Mouse (Mus musculus) kidney, postnatal 10 days (tissue): ENCODE results near the gene Oas1d.
"Not testable (repeated sequence)": the region's sequence is repeated elsewhere in the genome, so short reads cannot be mapped to it uniquely, and the experiment has no call there.

Experiments
- DNase-seq: peaks from one replicate; pipeline ENCODE4 v3.0.0; 2021; ENCODE audit warnings: mixed read lengths

Gene Oas1d

GRCm38 (mm10) chr5:120914204-120914603 is at the start of gene Oas1d:
Oas1d (plus strand) TSS chr5:120914536.
- not testable (repeated sequence) for DNase-seq

GRCm38 (mm10) chr5:120865336-120865860 is 48.9 kb upstream of the Oas1d start:
- DNase-seq: no peak

- no peak for DNase-seq
These were observed 44.8 kb upstream of the Oas1d start for GRCm38 (mm10) chr5:120869436-120870015.

- DNase-seq: no peak
These were observed 44.3 kb upstream of the Oas1d start for GRCm38 (mm10) chr5:120870081-120870480.

DNA sequence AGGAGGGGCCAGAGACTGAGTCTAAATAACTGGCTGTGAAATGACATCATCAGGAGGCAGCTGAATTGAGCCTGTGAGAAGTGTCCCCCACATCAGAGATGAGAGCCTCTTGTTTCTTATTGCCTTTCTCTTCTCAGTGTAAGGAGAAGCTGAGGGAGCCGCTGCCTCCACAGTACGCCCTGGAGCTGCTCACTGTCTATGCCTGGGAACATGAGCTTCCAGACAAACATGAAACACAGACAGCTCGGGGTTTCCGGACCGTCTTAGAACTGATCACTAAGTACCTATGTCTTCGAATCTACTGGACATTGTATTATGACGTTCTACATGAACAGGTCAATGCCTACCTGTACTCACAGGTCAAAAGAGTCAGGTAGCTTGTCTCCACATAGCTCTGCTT is 43.6 kb upstream of the Oas1d start:
- no peak for DNase-seq

- no peak for DNase-seq
These were observed 42.9 kb upstream of the Oas1d start for GRCm38 (mm10) chr5:120871469-120871868.

DNA sequence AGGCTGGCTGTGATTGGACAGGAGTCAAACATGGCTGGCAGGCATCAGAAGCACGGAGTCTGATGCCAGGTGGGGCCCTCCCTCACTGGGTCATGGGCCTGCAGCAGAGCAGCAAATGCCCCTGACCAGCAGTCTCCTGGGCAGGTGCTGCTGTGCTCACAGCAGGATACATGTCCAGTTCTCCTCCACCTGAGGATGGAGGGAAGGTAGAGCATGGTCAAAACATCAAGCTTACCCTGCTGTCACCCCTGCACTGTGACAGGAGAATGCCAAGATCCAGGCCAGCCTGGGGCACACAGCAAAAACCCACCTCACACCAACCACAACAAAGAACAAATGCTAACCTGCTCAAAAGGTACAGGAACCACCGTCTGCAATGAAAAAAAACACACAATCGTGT is 37.5 kb upstream of the Oas1d start:
- DNase-seq: not testable (repeated sequence)

GRCm38 (mm10) chr5:120877407-120877806 is 36.9 kb upstream of the Oas1d start:
- not testable (repeated sequence) for DNase-seq

- DNase-seq: not testable (repeated sequence)
These were observed 35.5 kb upstream of the Oas1d start for GRCm38 (mm10) chr5:120878803-120879202.

DNA sequence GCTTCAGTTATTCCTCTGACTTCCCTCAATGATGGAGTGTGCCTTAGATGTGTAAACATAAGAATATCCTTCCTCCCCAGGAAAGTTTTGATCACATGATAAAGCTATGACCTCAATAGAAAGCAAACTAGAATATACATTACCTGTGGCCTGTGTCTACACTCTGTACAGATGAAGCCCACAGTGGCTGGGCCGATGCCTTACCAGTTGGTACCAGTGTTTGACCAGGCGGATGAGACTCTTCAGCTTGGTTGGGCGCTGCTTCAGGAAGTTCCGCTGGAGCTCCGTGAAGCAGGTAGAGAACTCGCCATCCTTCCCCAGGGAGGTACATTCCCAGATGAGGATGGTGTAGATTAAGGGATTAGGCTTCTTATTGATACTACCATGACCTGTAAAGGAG is 32.7 kb upstream of the Oas1d start:
- DNase-seq: not testable (repeated sequence)

DNA sequence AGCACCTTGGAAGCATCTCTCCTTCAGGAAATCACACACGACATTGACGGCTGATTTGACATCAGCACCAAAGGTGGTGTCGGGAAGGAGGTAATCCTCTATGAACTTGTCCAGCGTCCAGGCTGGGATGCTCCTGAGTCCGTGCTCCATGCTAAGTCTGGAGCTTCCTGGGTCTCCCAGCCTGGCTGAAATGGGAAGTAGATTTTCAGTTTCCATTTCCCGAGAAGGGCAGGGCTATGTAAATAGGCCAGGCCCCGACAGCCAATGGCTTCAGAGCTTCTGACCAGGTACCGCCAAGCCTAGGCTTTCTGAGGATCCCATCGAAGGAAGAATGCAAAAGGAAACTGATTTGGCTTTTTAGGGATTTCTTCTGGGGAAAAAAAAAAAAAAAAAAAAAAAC is 26.9 kb upstream of the Oas1d start, which contains the start of gene Oas1g:
Gene Oas1g, minus strand, starts transcription at position 201 of the 400 bp plus-strand sequence.
- DNase-seq: not testable (repeated sequence)

- no peak for DNase-seq
These were observed 26.5 kb upstream of the Oas1d start for GRCm38 (mm10) chr5:120887831-120888230.

DNA sequence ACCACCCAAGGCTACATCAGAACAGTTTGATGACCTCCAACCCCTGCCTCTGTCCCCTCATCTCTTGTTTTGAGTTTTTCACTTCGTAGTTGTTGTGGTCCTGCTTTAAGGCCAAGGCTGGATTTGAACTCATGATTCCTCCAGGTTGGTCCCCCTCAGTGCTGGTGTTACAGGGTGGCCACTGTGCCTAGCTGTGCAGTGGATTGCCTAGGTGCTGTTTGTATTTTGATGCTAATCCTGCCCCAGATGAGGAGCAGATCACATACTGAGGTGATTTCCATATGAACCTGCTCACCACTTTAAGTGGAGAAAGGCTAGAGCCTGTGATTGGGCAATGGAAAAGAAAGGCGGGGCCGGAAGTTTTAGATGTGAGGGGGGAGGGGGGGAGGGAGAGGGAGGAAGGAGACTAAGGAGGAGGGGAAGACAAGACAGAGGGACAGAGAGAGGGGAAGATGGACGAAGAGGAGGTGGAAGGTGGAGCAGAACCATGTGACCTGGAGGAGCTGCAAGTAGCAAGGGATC is 26.0 kb upstream of the Oas1d start:
- not testable (repeated sequence) for DNase-seq

- DNase-seq: no peak
These were observed 24.3 kb upstream of the Oas1d start for GRCm38 (mm10) chr5:120890026-120890425.

- no peak for DNase-seq
These were observed 23.3 kb upstream of the Oas1d start for GRCm38 (mm10) chr5:120890991-120891390.

GRCm38 (mm10) chr5:120891566-120892242 is 22.6 kb upstream of the Oas1d start:
- not testable (repeated sequence) for DNase-seq

- no peak for DNase-seq
These were observed 22.1 kb upstream of the Oas1d start for GRCm38 (mm10) chr5:120892243-120892660.

DNA sequence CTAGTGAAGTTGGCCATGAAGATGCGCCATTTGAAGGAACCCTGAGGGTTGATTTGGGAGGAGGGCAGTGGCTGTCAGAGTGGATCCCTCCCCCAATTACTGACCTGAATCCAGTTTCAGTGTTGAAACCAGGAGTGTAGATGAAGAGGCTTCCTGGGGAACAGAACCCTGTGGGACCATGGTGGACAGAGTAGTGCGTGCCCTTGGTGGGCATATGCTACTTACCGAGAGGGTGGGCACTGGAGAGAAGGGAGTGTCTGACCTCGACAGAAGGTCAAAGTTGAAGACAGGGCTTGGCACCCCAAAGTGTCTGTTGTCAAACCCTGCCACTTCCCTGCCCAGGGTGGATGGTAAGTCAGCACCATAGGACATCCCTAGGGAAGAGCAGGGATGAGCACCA is 20.5 kb upstream of the Oas1d start:
- not testable (repeated sequence) for DNase-seq

- not testable (repeated sequence) for DNase-seq
These were observed 19.6 kb upstream of the Oas1d start for GRCm38 (mm10) chr5:120894692-120895091.

DNA sequence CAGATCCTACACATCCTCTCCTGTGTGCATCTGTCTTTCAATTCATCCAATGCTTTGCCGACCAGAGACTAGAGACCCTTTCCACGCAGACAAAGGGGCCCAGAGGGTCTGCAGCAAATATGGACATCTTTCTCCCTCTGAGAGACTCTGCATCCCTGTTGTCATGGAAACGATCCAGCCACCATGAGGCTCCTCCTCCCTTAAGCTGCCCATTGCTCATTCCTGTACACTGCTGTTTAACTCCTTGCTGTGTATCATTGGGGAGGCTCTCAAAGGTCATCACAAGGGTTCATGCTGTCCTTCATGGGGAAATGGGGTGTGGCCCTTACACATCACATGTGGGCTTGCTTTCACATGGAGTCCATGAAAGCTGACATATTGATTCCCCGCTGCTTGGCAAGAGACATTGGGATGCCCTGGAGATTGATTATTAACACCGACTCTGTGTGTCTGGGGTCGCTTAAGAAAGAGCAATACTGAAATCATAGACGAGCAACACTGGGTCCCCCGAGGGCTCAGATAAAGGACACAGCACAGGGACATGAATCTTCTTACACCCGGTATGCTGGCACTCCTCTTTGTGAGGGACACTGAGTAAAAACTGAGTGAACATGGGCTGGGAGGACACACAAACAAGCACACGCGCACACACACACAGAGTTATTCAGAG is 19.0 kb upstream of the Oas1d start:
- DNase-seq: no peak

DNA sequence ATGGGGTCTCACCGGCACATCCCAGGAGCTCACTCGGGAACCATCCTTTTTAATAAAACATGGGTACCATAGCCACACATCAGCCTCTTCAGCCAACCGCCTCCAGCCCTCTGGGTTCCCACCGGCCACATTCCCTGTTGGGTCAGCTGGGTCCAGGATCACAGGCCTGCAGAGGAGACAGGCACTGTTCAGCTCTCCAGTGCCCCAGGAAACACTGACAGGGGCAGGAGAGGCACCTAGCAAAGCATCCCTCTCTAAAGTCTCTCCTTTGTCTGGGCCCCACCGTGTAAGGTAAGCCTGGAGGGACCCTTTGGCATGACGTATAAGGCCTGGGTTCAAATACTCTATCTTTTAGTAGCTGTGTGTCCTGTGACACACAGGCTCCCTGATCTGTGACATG is 16.0 kb upstream of the Oas1d start:
- no peak for DNase-seq

DNA sequence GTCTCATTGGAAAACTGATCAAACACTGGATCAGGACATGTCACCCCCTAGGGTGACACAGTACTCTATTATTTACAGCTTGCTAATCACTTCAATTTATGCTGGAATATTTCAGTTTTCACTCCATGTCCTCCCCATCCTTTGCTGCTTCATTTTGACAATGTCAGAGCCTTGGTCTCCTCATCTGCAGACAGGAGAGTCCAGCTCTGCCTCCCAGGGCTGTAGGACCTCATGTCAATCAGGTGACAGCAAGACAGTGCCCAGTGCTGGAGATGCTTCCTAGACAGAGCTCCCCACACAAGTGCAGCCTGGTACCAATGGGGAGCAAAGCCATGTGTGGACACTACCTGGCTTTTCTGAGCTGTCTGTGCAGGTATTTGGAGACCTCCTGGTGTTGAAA is 15.6 kb upstream of the Oas1d start:
- no peak for DNase-seq

- no peak for DNase-seq
These were observed 13.7 kb upstream of the Oas1d start for GRCm38 (mm10) chr5:120900666-120901065.
